Mouse (Mus musculus): ENCODE measurements around the gene Msrb2. TPM values are rescaled to one million over a fixed set of nuclear protein-coding genes. Genes with fewer than 3 reads are reported as not detected.

The Msrb2 gene
- polyA plus RNA-seq, 1 experiment from 2014 or later: 19.2 TPM

DNA sequence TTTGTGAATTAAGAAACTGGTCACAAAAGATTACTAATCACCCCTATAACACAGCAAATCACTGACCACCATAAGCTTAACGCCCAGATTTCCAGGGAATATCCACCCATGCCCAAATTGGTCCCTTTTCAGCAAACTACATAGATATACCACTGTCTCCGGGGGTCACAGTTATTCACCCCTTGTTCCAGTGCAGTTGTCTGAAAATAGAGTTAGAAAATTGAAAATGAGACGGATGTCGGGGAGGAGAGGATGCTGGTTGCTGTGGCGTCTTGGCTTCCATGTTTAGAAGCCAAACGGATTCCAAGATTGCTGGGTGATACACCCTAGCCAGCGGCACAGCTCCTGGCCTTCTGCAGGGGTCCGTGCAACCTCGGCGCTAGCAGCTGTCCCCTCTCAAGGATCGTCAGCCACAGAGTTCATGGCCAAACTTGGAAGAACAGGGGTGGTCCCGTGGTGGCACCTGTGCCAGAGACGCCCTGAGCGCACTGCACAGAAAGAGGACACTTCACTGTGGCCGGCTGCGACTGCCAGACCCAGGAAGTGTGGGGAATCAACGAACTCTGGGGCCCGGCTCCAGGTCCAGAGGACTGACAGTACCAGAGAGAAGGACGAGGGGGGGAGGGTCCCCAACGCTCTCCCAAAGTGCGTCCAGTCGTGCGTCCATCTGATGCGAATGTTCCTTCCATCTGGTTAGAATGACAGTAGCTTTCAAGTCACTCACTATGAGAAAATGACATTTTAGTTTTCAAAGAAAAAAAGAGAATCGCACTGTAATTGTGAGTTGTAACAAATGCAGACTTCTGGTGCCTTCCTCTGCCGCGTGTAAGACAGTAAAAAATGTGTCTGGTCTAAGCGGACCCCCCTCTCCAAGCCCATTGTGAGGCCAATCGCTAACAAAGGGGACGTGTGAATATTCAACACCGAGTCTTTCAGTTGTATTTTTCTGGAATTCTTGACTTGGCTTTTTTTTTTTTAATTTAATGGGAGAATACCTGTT is 58.8 kb downstream of the Msrb2 start:
- no peaks in the 10 kb centered on the region for H3K4me1 ChIP-seq (ENCODE audit: control insufficient read depth, insufficient read depth, low read length)
- ATAC-seq (ENCODE audit: low read depth): no peak
- H3K27ac ChIP-seq (replicated peaks; ENCODE audit: low read depth, low read length): no peak overlapping the region
- no peak overlapping the region for H3K9ac ChIP-seq (ENCODE audit: low read depth, low read length)
- 6% methylated on average over 31 of the region's 31 CpGs for WGBS
- no peaks in the 10 kb centered on the region for H3K36me3 ChIP-seq (ENCODE audit: control insufficient read depth, insufficient read depth, low read length)
- no peak for DNase-seq (ENCODE audit: low spot score)
- peaks cover 84% of the 10 kb centered on the region for H3K27me3 ChIP-seq (replicated peaks; ENCODE audit: control insufficient read depth, insufficient read depth, low read length)
- no peak overlapping the region for H3K4me2 ChIP-seq (ENCODE audit: low read depth, low read length)
- H3K4me3 ChIP-seq (ENCODE audit: low read depth, low read length): no peak overlapping the region
- H3K9me3 ChIP-seq (ENCODE audit: control insufficient read depth, low read length): no peaks in the 10 kb centered on the region

DNA sequence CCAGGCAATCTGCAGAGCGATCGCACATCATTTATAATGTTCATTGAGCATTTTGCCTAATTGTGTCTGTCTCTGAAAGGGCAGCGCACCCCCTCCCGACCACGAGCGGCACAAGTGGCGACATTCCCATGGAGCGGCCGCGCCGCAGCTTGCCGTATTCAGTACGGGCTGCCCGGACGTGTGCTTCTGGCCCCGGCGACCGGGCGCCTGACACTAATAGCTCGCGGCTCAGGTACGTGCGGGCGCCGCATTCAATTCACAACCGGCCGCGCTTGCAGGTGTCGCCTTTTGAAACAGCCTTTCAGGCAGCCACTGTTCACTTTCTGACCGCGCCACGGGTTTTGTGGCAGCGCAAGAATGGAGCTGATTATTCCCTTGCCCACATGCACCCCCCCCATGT is 59.5 kb downstream of the Msrb2 start:
- Histone ChIP-seq H3K4me2 (ENCODE audit: low read depth, low read length) (peak overlapping the region; percentile 32), H3K27me3 (replicated peaks; ENCODE audit: control insufficient read depth, insufficient read depth, low read length) (peaks cover 91% of the 10 kb centered on the region), H3K36me3 (ENCODE audit: control insufficient read depth, insufficient read depth, low read length) (no peaks in the 10 kb centered on the region), H3K9me3 (ENCODE audit: control insufficient read depth, low read length) (no peaks in the 10 kb centered on the region), H3K27ac (replicated peaks; ENCODE audit: low read depth, low read length) (no peak overlapping the region), H3K4me1 (ENCODE audit: control insufficient read depth, insufficient read depth, low read length) (no peaks in the 10 kb centered on the region), H3K9ac (ENCODE audit: low read depth, low read length) (no peak overlapping the region), H3K4me3 (ENCODE audit: low read depth, low read length) (no peak overlapping the region; the same call in 1 of the 2 replicates)
- DNase-seq (ENCODE audit: low spot score): no peak
- WGBS: 1% methylated on average over 28 of the region's 33 CpGs
- ATAC-seq (ENCODE audit: low read depth): no peak

DNA sequence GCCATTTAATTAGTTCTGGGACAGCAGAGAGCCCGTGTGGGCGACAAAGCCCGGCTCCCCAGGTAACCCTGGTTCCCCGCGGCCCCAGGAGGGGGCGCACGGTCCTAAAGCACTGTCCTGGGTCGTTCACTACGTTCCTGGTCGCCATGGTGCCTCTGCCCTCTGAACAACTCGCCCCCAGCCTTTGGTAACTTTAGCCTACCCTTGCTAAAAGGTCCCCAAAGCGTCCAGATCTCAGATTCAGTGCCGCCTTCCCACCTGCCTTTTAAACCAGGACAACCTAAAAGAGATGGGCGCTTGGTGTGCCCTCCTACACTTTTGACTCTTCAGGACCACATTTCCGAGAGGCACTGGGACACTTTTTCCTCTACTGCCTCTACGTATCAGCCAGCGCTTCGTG is 59.9 kb downstream of the Msrb2 start:
- Histone ChIP-seq H3K27ac (replicated peaks; ENCODE audit: low read depth, low read length) (no peak overlapping the region), H3K27me3 (replicated peaks; ENCODE audit: control insufficient read depth, insufficient read depth, low read length) (peaks cover 93% of the 10 kb centered on the region), H3K36me3 (ENCODE audit: control insufficient read depth, insufficient read depth, low read length) (no peaks in the 10 kb centered on the region), H3K4me1 (ENCODE audit: control insufficient read depth, insufficient read depth, low read length) (no peaks in the 10 kb centered on the region), H3K9ac (ENCODE audit: low read depth, low read length) (no peak overlapping the region), H3K4me3 (ENCODE audit: low read depth, low read length) (no peak overlapping the region; the same call in 1 of the 2 replicates), H3K9me3 (ENCODE audit: control insufficient read depth, low read length) (no peaks in the 10 kb centered on the region), H3K4me2 (ENCODE audit: low read depth, low read length) (peak overlapping the region; percentile 32; the same call in 1 of the 2 replicates)
- DNase-seq (ENCODE audit: low spot score) (no peak), ATAC-seq (ENCODE audit: low read depth) (0 out of 2 replicates have a peak, but pooled peaks have one; percentile 50)
- under 1% methylated on average over 18 of the region's 18 CpGs for WGBS

DNA sequence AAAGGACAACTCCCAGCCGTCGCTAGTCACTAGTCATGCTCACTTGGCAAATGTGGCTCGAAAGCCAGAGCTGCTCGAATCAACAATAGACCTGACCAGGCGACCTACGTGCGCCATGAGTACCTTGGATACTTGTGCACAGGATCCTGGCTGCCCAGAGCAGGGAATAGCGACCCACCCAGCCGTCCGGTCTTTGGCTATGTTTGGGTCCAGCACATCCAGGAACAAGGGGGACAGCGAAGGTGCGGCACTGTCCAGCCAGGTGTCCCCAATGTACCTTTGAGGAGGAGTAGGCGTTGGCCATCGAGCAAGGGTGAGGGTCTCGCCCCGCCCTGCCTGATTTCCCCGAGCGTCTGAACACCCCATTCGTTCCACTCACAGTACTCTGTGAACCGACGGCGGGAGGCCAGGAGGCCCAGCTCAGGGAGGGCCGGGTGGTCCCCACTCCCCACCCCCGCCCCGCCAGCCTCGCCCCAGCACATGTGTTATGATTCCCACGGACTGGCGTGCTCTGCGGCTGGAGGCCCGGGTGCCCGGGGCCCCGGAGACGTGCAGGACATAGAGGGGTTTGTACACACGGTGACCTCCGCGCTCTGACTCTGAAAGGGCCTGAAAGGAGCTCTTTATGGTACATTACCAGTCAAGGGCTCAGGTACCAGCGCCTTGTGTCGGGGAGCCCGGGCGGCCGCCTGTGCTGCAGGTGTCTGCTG is 60.5 kb downstream of the Msrb2 start:
- Histone ChIP-seq H3K27me3 (replicated peaks; ENCODE audit: control insufficient read depth, insufficient read depth, low read length) (peaks cover 90% of the 10 kb centered on the region), H3K9ac (ENCODE audit: low read depth, low read length) (no peak overlapping the region), H3K4me1 (ENCODE audit: control insufficient read depth, insufficient read depth, low read length) (no peaks in the 10 kb centered on the region), H3K9me3 (ENCODE audit: control insufficient read depth, low read length) (no peaks in the 10 kb centered on the region), H3K4me3 (ENCODE audit: low read depth, low read length) (no peak overlapping the region), H3K36me3 (ENCODE audit: control insufficient read depth, insufficient read depth, low read length) (no peaks in the 10 kb centered on the region), H3K27ac (replicated peaks; ENCODE audit: low read depth, low read length) (no peak overlapping the region), H3K4me2 (ENCODE audit: low read depth, low read length) (no peak overlapping the region)
- 2% methylated on average over 32 of the region's 41 CpGs for WGBS
- ATAC-seq (ENCODE audit: low read depth) (no peak), DNase-seq (ENCODE audit: low spot score) (no peak)

DNA sequence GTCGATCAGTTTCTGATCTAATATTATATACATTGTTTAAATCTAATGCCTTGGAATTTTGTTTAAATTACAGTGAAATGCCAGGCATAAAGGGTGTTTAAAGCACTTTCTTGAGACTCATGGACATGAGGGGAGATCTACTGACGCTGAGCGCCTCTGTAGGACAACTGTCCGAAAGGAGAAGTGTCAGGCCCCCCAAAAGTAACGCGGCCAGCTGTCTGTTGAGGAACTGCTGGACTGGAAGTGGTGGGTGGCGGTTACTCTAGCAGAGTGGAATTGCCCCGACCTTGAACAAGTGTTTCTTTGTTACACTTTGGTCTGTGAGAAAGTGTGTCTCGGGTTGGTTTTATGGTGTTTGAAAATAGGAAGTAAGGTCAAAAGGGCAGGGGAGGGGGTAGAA is 73.1 kb downstream of the Msrb2 start:
- ATAC-seq (ENCODE audit: low read depth) (no peak), DNase-seq (ENCODE audit: low spot score) (no peak)
- Histone ChIP-seq H3K9me3 (ENCODE audit: control insufficient read depth, low read length) (no peaks in the 10 kb centered on the region), H3K4me3 (ENCODE audit: low read depth, low read length) (no peak overlapping the region), H3K27me3 (replicated peaks; ENCODE audit: control insufficient read depth, insufficient read depth, low read length) (peaks cover 92% of the 10 kb centered on the region), H3K36me3 (ENCODE audit: control insufficient read depth, insufficient read depth, low read length) (no peaks in the 10 kb centered on the region), H3K9ac (ENCODE audit: low read depth, low read length) (no peak overlapping the region), H3K4me1 (ENCODE audit: control insufficient read depth, insufficient read depth, low read length) (peaks cover 4% of the 10 kb centered on the region), H3K4me2 (ENCODE audit: low read depth, low read length) (no peak overlapping the region), H3K27ac (replicated peaks; ENCODE audit: low read depth, low read length) (no peak overlapping the region)
- 2% methylated on average over 9 of the region's 9 CpGs for WGBS

Other genes with a start within 250 kb of the Msrb2 start
- 0.58 and 1.8 TPM in 2 replicates for gene Armc3, start 172.1 kb upstream of the Msrb2 start, polyA plus RNA-seq (2014; fragmentation: Nextera tagmentation; extraction: Ambion mirVana)
- gene Ptf1a, start 74.2 kb downstream of the Msrb2 start, polyA plus RNA-seq (2014; fragmentation: Nextera tagmentation; extraction: Ambion mirVana): 0.18 TPM in 1 of 2 replicates, not detected in the other
- gene 4921504E06Rik, start 182.5 kb downstream of the Msrb2 start, polyA plus RNA-seq (2014; fragmentation: Nextera tagmentation; extraction: Ambion mirVana): 0.14 TPM in 1 of 2 replicates, not detected in the other